Mouse (Mus musculus): ENCODE data around the gene Tmprss6.

Tmprss6 gene

DNA sequence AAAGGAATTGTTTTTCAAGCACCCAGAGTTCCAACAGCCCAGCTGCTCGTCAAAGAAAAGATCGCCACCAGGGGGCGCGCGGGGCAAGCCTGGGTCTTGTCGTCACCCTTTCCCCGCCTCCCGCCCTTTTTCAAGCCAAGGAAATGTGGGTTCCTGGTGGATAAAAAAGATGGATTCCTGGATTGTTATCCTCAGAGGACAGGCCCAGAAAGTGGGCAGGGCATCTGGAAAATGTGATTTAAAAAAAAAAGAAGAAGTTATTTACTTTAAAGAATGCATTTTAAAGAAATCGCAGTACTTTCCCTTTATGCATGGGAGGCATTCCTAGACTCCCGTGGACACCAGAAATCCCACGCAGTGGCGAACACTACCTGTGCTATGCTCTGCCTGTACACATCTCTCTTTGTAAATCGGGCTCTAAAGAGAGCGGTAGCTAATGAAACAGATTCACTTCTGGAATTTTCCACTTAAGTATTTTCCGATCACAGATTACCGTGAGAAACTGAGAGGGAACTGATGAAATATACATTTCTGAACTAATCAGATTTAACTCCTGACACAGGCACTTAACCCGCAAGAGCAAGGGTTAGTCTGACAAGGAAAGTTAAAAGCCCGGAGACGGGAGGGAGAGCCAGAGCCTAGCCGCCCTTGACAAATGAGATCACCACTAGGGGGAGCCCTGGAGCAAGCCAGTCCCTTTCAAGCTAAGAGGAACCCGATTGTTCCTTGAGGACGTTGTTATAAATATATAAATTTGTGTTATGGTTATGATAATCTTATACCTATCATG is 20.5 kb downstream of the Tmprss6 start:
- peak; percentile 91 for DNase-seq (ENCODE audit: low read depth, low spot score)

DNA sequence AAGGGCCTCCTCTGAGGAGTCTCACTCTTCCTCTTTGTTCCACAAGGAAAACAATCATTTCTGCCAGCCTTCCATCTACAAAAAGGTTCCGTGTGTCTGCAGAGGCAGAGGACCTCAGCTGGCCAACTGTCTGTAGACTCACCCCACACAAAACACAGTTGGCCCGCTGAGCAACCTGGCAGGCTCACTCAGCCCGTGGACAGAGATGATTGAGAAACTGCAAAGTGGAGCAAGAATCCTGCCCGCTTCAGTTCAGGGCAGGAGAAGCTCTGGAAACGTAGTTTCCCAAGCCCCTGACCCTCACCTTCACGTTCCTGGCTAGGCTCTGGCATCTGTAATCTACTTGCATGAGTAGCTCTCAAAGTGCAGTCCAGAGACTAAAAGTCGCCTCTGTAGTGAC is 21.3 kb downstream of the Tmprss6 start:
- no peak for DNase-seq (ENCODE audit: low read depth, low spot score)

- no peak for DNase-seq (ENCODE audit: low read depth, low spot score)
Measured at GRCm38 (mm10) chr15:78443857-78444256, 24.6 kb downstream of the Tmprss6 start.

- DNase-seq (ENCODE audit: low read depth, low spot score), result no peak
Measured at GRCm38 (mm10) chr15:78442231-78442630, 26.2 kb downstream of the Tmprss6 start.

DNA sequence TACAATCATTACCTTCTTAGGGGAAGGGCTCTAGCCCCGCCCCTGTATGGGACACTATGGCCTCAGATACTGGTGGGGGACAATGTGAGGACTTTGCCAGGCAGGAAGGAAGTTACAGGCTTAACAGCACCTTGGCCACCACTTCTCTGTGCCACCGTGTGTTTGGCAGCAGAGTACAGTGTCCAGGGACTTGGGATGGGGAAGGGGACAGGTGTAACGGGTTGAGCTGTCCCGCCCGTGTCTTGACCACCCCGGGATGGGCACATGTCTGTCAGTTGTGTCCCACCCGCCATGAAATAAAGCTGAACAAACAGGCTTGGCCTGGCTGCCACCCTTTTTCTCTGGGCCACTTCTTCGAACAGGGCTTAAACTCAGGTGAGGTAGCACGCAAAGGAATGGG is 29.5 kb downstream of the Tmprss6 start:
- no peak for DNase-seq (ENCODE audit: low read depth, low spot score)

- DNase-seq (ENCODE audit: low read depth, low spot score), result no peak
Measured at GRCm38 (mm10) chr15:78438505-78438904, 29.9 kb downstream of the Tmprss6 start.

DNA sequence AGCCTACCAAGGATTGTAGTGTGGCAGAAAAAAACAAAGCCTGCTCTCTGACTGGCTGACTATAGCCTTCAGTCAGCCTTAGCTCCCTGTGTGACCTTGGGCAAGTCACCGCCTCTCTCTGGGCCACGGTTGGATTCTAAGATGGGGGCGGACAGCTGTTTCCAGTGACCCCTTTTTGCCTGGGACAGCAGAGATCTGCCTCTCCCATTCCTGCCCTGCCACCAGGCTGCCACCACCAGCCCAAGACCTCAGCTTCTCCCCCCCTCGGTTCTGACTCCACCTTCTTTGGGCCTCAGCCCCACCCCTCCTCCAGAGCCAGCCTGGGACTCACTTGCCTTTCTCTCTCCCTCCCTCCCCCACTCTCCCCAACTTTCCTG is 30.4 kb downstream of the Tmprss6 start:
- DNase-seq (ENCODE audit: low read depth, low spot score), result peak; percentile 16

GRCm38 (mm10) chr15:78437237-78438017 is 31.0 kb downstream of the Tmprss6 start:
- DNase-seq (ENCODE audit: low read depth, low spot score), result peak; percentile 50

GRCm38 (mm10) chr15:78436380-78437192 is 31.8 kb downstream of the Tmprss6 start:
- DNase-seq (ENCODE audit: low read depth, low spot score), result peak; percentile 67

- no peak for DNase-seq (ENCODE audit: low read depth, low spot score)
Measured at GRCm38 (mm10) chr15:78435681-78436080, 32.8 kb downstream of the Tmprss6 start.

DNA sequence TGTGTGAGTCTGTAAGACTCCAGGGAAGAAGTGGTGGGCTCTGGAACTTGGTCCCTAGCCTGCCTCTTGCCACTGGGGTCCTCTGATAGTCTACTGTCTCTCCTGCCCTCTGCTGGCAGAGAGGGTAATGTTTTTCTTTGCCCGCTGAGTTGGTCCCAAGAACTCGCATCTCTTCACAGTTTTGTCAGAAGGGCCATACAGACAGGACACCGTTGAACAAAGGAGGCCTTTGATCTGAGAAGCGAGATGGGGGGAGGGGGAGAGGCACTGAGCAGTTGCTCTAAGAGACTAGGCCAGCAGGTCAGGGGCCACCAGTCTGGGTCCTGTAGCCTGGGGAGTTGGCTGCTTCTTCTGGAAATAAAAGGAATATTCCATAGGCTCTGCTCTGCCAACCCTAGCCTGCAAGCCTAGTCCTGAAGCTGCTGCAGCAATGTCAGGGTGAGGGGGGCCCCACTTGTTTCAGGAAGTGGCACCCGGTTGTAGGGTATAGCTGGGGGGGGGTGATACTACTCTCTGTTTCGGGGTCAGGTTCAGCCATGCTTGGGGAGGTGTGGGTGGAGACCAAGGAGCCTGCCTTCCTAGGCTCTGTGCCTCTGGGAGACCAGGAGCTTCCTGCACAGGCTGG is 33.4 kb downstream of the Tmprss6 start:
- DNase-seq (ENCODE audit: low read depth, low spot score), result peak; percentile 42

- no peak for DNase-seq (ENCODE audit: low read depth, low spot score)
Measured at GRCm38 (mm10) chr15:78431541-78432121, 36.8 kb downstream of the Tmprss6 start.

DNA sequence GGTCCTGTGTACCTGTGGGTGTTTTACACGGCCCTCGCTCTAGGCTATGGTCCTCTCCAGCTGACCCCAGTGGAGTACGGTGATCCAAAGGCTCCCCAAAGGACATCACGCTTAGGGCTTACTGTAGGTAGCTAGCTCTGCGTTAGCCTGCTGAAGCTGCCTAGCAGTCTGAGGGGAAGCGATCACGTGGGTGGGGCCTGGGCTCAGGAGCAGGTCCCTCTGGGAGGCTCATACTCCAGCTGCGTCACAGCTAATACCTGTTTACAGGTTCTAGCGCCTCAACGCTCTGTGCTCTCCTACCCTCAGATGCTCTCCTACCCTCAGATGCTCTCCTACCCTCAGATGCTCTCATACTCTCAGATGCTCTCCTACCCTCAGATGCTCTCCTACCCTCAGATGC is 37.6 kb downstream of the Tmprss6 start:
- DNase-seq (ENCODE audit: low read depth, low spot score), result no peak

DNA sequence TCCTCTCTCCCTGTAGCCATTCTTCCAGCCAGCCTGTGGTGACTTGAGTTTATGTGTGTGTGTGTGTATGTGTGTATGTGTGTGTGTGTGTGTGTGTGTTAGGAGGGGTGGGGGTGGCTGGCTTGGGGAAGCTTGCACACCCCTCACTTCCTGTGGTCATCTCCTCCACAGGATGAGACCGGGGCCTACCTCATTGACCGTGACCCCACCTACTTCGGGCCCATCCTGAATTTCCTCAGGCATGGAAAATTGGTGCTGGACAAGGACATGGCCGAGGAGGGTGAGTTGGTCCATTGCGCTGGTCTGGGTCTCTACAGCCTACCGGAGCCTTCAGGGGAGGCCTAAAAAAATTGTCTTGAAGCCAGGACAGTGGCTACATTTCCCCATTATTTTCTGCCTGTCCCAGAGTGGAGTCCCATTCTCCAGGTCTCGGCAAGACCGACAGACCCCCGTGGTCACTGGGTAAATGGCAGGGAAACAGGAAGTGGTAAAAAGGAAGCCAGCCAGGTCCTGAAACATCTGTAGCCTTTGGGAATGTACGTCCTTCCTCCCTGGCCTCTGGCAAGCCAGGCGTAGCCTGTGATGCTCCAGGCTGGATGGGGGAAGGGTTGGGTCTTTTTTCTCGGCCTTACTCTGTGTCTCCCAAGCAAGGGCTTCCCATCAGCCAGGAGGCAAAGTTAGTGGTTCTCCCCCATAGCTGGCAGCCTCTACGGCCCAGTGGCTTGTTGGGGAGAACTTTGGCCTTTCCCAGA is 38.4 kb downstream of the Tmprss6 start:
- no peak for DNase-seq (ENCODE audit: low read depth, low spot score)

DNA sequence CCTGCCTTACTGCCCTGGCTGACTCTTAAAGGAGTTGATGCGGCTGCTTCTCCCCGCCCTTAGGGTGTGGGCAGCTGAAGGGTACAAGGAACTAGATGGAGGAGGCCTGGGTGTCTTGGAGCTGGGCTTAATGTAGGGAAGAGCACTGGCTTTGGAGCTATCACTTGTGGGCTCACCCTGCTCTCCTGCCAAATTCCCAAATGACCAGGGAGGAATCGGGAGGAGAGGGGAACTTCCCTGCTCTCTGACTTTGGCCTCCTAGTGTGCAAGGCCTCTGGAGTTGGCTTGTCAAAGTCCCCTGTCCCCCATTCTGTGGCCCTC is 39.3 kb downstream of the Tmprss6 start:
- no peak for DNase-seq (ENCODE audit: low read depth, low spot score)

DNA sequence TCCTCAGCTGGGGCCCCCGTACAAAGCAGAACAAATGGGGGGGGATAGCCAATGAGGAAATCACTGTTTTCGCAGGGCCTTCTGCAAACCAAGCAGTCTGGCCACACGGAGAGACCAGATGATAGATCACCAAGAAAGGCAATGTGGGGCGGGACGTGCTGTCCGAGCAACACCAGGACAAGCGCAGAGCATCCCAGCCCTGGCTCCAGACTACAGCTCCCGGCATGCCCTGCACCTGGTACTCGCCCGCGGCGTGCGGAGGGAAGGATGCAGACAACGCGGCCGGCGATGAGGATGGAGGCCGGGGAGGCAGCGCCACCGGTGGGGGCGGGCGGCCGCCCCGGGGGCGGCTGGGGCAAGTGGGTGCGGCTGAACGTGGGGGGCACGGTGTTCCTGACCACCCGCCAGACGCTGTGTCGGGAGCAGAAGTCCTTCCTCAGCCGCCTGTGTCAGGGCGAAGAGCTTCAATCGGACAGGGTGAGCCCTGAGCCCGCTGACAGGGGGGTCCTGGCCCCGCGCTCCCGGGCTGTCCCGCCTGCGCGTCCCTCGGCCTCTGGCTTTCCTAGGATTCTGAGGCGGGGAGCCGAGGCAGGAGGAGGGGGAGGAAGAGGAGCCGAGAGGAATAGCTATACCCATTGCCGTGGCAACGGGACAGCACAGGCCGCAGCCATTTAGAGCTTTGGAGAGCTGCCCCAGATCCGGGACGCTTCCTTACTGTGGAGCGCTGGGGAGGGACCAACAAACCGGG is 39.9 kb downstream of the Tmprss6 start, which contains the start of gene Kctd17:
Gene Kctd17, plus strand, starts transcription at position 174 of the 748 bp plus-strand sequence.
- peak; percentile 86 for DNase-seq (ENCODE audit: low read depth, low spot score)

- peak; percentile 47 for DNase-seq (ENCODE audit: low read depth, low spot score)
Measured at GRCm38 (mm10) chr15:78425230-78425629, 43.2 kb downstream of the Tmprss6 start.

GRCm38 (mm10) chr15:78424507-78424906 is 43.9 kb downstream of the Tmprss6 start:
- peak; percentile 87 for DNase-seq (ENCODE audit: low read depth, low spot score)

- peak; percentile 87 for DNase-seq (ENCODE audit: low read depth, low spot score)
Measured at GRCm38 (mm10) chr15:78422046-78422956, 46.1 kb downstream of the Tmprss6 start.
